Mouse (Mus musculus): ENCODE measurements around the gene Mcpt4. TPM values are rescaled to one million over a fixed set of nuclear protein-coding genes. Genes with fewer than 3 reads are reported as not detected.

Mcpt4 gene
- total and polyA plus RNA-seq, 2 experiments from 2014 or later = 1.8 TPM; not detected in 1

DNA sequence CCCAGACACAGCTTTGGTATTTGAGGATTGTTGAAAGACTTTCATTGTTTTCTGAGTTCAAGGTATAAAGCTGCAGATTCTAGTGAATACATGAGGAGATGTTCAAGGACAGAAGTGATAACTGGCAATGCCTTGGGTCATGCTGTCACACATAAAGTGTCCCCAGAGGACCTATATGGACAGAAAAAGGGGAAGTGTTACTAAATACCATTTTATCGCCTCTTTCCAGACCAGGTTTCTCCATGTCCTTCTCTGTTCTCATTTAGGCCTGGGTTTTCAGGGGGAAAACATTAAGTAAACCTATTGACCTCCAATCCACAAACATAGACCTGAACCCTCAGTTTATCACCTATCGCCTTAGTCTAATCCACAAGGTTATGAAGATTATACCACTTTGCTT, 48.2 kb downstream of the Mcpt4 start:
- DNase-seq (ENCODE audit: low spot score) (no peak), ATAC-seq (ENCODE audit: insufficient read depth, low read depth) (no peak)
- TF ChIP-seq EP300 (IDR thresholded peaks at IDR 0.05; ENCODE audit: low read depth) (no peak), CTCF (IDR thresholded peaks at IDR 0.05; ENCODE audit: low read depth) (no peak)
- H3K4me2 ChIP-seq (ENCODE audit: low read depth, low read length) = no peak overlapping the region
- H3K4me3 ChIP-seq (ENCODE audit: low read depth, low read length) = no peak overlapping the region
- 83% methylated on average over 2 of the region's 2 CpGs for WGBS
- no peaks in the 10 kb centered on the region for H3K27me3 ChIP-seq (ENCODE audit: control insufficient read depth, insufficient read depth, low read length)
- H3K9ac ChIP-seq (replicated peaks; ENCODE audit: low read depth, low read length) = no peak overlapping the region
- H3K4me1 ChIP-seq (ENCODE audit: control insufficient read depth, insufficient read depth) = no peaks in the 10 kb centered on the region
- H3K9me3 ChIP-seq (replicated peaks; ENCODE audit: control insufficient read depth, low read length) = no peaks in the 10 kb centered on the region
- H3K27ac ChIP-seq (ENCODE audit: low read depth) = no peak overlapping the region
- no peaks in the 10 kb centered on the region for H3K36me3 ChIP-seq (replicated peaks; ENCODE audit: control insufficient read depth, insufficient read depth, low read length)

DNA sequence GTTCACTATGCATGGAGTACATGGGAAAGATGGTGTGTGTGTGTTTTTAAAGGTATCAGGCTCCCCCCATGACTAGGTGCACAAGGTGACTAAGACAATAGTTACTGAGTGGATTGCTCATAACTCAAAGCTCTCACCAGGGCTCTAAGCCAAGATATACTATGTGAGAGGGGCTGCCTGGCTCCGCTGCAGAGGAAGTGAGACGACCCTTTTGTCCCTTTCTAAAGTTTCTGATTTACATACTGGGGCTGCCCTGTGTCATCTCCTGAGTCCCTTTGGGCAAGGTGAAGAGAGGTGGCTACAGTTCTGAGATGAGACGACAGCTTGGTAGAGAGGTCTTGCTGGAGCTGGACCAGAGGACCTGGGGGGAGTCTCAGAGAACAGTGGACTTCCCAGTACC, 49.0 kb downstream of the Mcpt4 start:
- TF ChIP-seq EP300 (IDR thresholded peaks at IDR 0.05; ENCODE audit: low read depth) (no peak), CTCF (IDR thresholded peaks at IDR 0.05; ENCODE audit: low read depth) (no peak)
- no peak overlapping the region for H3K9ac ChIP-seq (replicated peaks; ENCODE audit: low read depth, low read length)
- 55% methylated on average over 3 of the region's 3 CpGs for WGBS

More for the DNA sequence above, 49.0 kb downstream of the Mcpt4 start:
- Histone ChIP-seq H3K36me3 (replicated peaks; ENCODE audit: control insufficient read depth, insufficient read depth, low read length) (no peaks in the 10 kb centered on the region), H3K4me2 (ENCODE audit: low read depth, low read length) (no peak overlapping the region), H3K4me1 (ENCODE audit: control insufficient read depth, insufficient read depth) (no peaks in the 10 kb centered on the region), H3K27me3 (ENCODE audit: control insufficient read depth, insufficient read depth, low read length) (no peaks in the 10 kb centered on the region), H3K4me3 (ENCODE audit: low read depth, low read length) (no peak overlapping the region), H3K9me3 (replicated peaks; ENCODE audit: control insufficient read depth, low read length) (no peaks in the 10 kb centered on the region), H3K27ac (ENCODE audit: low read depth) (no peak overlapping the region)
- ATAC-seq (ENCODE audit: insufficient read depth, low read depth) (no peak), DNase-seq (ENCODE audit: low spot score) (no peak)

Small RNA genes lying within 50 kb of the gene (microRNA-seq; reads per million reads assigned to microRNA genes)
- gene Mir6949 = not detected

Other genes starting within 250 kb of the Mcpt4 start
- 6.5 and 8.5 TPM in 2 replicates for gene Nfatc4, start 239.2 kb downstream of the Mcpt4 start, total RNA-seq (2014; rRNA removed; ENCODE audit: low replicate concordance)
- 3.4 and 4.0 TPM in 2 replicates for gene Nfatc4, start 239.2 kb downstream of the Mcpt4 start, polyA plus RNA-seq (2015; fragmentation: Nextera tagmentation; extraction: Ambion mirVana)
- 27.6 and 29.0 TPM in 2 replicates for gene Nynrin, start 208.3 kb downstream of the Mcpt4 start, total RNA-seq (2014; rRNA removed; ENCODE audit: low replicate concordance)
- gene Nynrin, start 208.3 kb downstream of the Mcpt4 start, polyA plus RNA-seq (2015; fragmentation: Nextera tagmentation; extraction: Ambion mirVana) = 3.9 and 4.7 TPM in 2 replicates
- 0.73 and 2.5 TPM in 2 replicates for gene Cbln3, start 177.9 kb downstream of the Mcpt4 start, total RNA-seq (2014; rRNA removed; ENCODE audit: low replicate concordance)
- 0.47 and 0.68 TPM in 2 replicates for gene Cbln3, start 177.9 kb downstream of the Mcpt4 start, polyA plus RNA-seq (2015; fragmentation: Nextera tagmentation; extraction: Ambion mirVana)
- gene Khnyn, start 177.4 kb downstream of the Mcpt4 start, total RNA-seq (2014; rRNA removed; ENCODE audit: low replicate concordance) = 17.1 and 19.5 TPM in 2 replicates
- 5.0 and 5.3 TPM in 2 replicates for gene Khnyn, start 177.4 kb downstream of the Mcpt4 start, polyA plus RNA-seq (2015; fragmentation: Nextera tagmentation; extraction: Ambion mirVana)
- 89.1 and 138 TPM in 2 replicates for gene Sdr39u1, start 162.0 kb downstream of the Mcpt4 start, total RNA-seq (2014; rRNA removed; ENCODE audit: low replicate concordance)
- gene Sdr39u1, start 162.0 kb downstream of the Mcpt4 start, polyA plus RNA-seq (2015; fragmentation: Nextera tagmentation; extraction: Ambion mirVana) = 79.5 and 88.3 TPM in 2 replicates
- 1.6 and 4.4 TPM in 2 replicates for gene Cma1, start 117.6 kb downstream of the Mcpt4 start, total RNA-seq (2014; rRNA removed; ENCODE audit: low replicate concordance)
- gene Cma1, start 117.6 kb downstream of the Mcpt4 start, polyA plus RNA-seq (2015; fragmentation: Nextera tagmentation; extraction: Ambion mirVana) = 22.1 and 24.1 TPM in 2 replicates
- not detected in 2 replicates for gene Cma2, start 111.3 kb downstream of the Mcpt4 start, total RNA-seq (2014; rRNA removed; ENCODE audit: low replicate concordance)
- gene Cma2, start 111.3 kb downstream of the Mcpt4 start, polyA plus RNA-seq (2015; fragmentation: Nextera tagmentation; extraction: Ambion mirVana) = not detected in 2 replicates
- not detected in 2 replicates for gene Mcpt1, start 44.3 kb downstream of the Mcpt4 start, total RNA-seq (2014; rRNA removed; ENCODE audit: low replicate concordance)
- gene Mcpt1, start 44.3 kb downstream of the Mcpt4 start, polyA plus RNA-seq (2015; fragmentation: Nextera tagmentation; extraction: Ambion mirVana) = not detected in 2 replicates
- not detected in 2 replicates for gene Mcpt9, start 31.8 kb downstream of the Mcpt4 start, total RNA-seq (2014; rRNA removed; ENCODE audit: low replicate concordance)
- not detected in 2 replicates for gene Mcpt9, start 31.8 kb downstream of the Mcpt4 start, polyA plus RNA-seq (2015; fragmentation: Nextera tagmentation; extraction: Ambion mirVana)
- gene Mcpt2, start 20.3 kb downstream of the Mcpt4 start, total RNA-seq (2014; rRNA removed; ENCODE audit: low replicate concordance) = not detected in 2 replicates
- gene Mcpt2, start 20.3 kb downstream of the Mcpt4 start, polyA plus RNA-seq (2015; fragmentation: Nextera tagmentation; extraction: Ambion mirVana) = not detected in 2 replicates
- not detected in 2 replicates for gene Mcpt8, start 23.0 kb upstream of the Mcpt4 start, total RNA-seq (2014; rRNA removed; ENCODE audit: low replicate concordance)
- gene Mcpt8, start 23.0 kb upstream of the Mcpt4 start, polyA plus RNA-seq (2015; fragmentation: Nextera tagmentation; extraction: Ambion mirVana) = 0.22 and 0.38 TPM in 2 replicates
- gene Ctsg, start 40.3 kb upstream of the Mcpt4 start, total RNA-seq (2014; rRNA removed; ENCODE audit: low replicate concordance) = not detected in 2 replicates
- gene Ctsg, start 40.3 kb upstream of the Mcpt4 start, polyA plus RNA-seq (2015; fragmentation: Nextera tagmentation; extraction: Ambion mirVana) = 0.15 and 0.23 TPM in 2 replicates
- gene Gzme, start 58.3 kb upstream of the Mcpt4 start, total RNA-seq (2014; rRNA removed; ENCODE audit: low replicate concordance) = not detected in 2 replicates
- not detected in 2 replicates for gene Gzme, start 58.3 kb upstream of the Mcpt4 start, polyA plus RNA-seq (2015; fragmentation: Nextera tagmentation; extraction: Ambion mirVana)
- gene Gzmd, start 70.3 kb upstream of the Mcpt4 start, total RNA-seq (2014; rRNA removed; ENCODE audit: low replicate concordance) = not detected in 2 replicates
- gene Gzmd, start 70.3 kb upstream of the Mcpt4 start, polyA plus RNA-seq (2015; fragmentation: Nextera tagmentation; extraction: Ambion mirVana) = not detected in 2 replicates
- gene Gzmg, start 97.3 kb upstream of the Mcpt4 start, total RNA-seq (2014; rRNA removed; ENCODE audit: low replicate concordance) = not detected in 2 replicates
- gene Gzmg, start 97.3 kb upstream of the Mcpt4 start, polyA plus RNA-seq (2015; fragmentation: Nextera tagmentation; extraction: Ambion mirVana) = not detected in 2 replicates
- not detected in 2 replicates for gene Gzmn, start 112.3 kb upstream of the Mcpt4 start, total RNA-seq (2014; rRNA removed; ENCODE audit: low replicate concordance)
- gene Gzmn, start 112.3 kb upstream of the Mcpt4 start, polyA plus RNA-seq (2015; fragmentation: Nextera tagmentation; extraction: Ambion mirVana) = not detected in 2 replicates
- not detected in 2 replicates for gene Gzmf, start 149.1 kb upstream of the Mcpt4 start, total RNA-seq (2014; rRNA removed; ENCODE audit: low replicate concordance)
- gene Gzmf, start 149.1 kb upstream of the Mcpt4 start, polyA plus RNA-seq (2015; fragmentation: Nextera tagmentation; extraction: Ambion mirVana) = not detected in 2 replicates
- not detected in 2 replicates for gene Gzmc, start 172.3 kb upstream of the Mcpt4 start, total RNA-seq (2014; rRNA removed; ENCODE audit: low replicate concordance)
- gene Gzmc, start 172.3 kb upstream of the Mcpt4 start, polyA plus RNA-seq (2015; fragmentation: Nextera tagmentation; extraction: Ambion mirVana) = not detected in 2 replicates
- not detected in 2 replicates for gene Gzmb, start 199.9 kb upstream of the Mcpt4 start, total RNA-seq (2014; rRNA removed; ENCODE audit: low replicate concordance)
- gene Gzmb, start 199.9 kb upstream of the Mcpt4 start, polyA plus RNA-seq (2015; fragmentation: Nextera tagmentation; extraction: Ambion mirVana) = not detected in 2 replicates

All from heart, postnatal 0 days (tissue).